Mouse (Mus musculus): ENCODE measurements around the gene Dnajc5. TPM values are rescaled to one million over a fixed set of nuclear protein-coding genes. Genes with fewer than 3 reads are reported as not detected.

The Dnajc5 gene
- polyA plus RNA-seq, 1 experiment, result 38.6 TPM

DNA sequence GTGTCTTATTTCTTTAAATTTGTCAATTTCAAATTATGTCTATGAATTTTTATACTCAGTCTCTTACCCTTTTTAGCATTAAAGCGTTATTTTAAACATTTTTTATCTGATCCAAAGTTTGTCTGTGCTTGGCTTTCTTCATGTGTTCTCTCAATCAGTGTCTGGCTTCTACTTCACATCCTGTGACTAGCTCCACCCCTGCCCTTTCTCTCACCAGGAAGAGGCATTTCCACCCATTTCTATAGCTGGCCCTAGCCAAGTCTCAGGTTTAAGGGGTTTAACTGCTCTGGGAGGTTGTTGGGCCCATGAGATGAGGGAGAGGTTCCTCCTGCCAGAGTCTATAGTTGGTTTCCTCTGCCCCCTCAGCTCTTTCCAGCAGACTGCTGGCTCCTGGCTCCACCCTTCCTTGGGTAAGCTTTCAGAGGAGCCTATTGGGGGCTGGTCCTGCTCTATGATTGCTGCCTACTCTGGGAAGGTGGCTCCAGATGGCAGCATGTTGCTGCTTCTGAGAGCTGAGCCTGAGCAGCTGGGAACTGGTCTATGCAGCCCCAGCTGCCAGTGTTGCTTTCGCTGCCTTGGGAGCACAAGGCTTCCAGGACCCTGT lies 17.3 kb downstream of the Dnajc5 start:
- Histone ChIP-seq H3K4me1 (ENCODE audit: control insufficient read depth, insufficient read depth, insufficient read length, low read length) (peaks cover 10% of the 10 kb centered on the region), H3K27ac (replicated peaks; ENCODE audit: low read depth, low read length) (peak overlapping the region; percentile 26), H3K4me3 (ENCODE audit: insufficient read depth, low read depth, low read length) (no peak overlapping the region)

DNA sequence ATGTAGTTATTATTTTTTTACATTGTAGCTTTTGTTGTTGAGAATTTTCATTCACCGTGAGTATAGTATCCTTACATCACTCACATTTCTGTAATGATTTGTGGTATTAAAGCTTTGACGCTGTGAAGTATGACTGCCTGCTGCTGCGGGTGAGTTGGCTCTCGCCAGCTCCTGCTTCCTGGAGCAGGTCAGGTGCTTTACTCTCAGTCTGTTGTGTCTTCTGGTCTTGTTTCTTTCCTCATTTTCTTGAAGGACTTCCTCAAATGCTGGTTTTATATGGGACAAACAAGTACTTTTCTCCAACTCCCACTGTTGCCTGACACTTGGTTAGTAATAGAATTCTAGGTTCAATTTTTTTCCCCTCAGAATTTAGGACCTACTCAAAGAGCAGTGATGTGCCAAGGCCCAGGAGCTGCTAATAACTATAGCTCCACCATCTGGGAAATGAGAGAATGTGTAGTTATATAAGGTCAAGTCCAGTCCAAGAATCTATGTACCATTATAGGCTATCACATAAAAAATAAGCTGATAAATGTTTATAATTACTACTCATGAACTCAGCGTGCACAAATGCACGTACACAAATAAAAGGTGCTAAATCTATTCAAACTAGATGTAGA lies 21.6 kb downstream of the Dnajc5 start:
- no peak overlapping the region for H3K4me3 ChIP-seq (ENCODE audit: insufficient read depth, low read depth, low read length)
- peaks cover 8% of the 10 kb centered on the region for H3K4me1 ChIP-seq (ENCODE audit: control insufficient read depth, insufficient read depth, insufficient read length, low read length)
- no peak overlapping the region for H3K27ac ChIP-seq (replicated peaks; ENCODE audit: low read depth, low read length)

DNA sequence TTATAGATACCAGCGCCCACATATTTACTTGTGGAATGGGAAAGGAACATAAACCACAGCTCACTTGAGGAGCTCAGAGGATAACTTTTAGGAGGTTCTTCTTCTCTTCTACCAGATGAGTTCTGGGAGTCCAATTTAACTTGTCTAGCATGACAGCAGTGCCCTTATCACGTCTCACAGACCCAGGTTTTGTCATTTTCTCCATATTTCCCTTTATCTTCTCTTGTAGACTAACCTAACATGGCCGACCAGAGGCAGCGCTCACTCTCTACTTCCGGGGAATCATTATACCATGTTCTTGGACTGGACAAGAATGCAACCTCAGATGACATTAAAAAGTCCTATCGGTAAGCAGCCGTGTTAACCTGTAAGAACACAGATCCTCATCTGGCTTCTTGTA lies 25.9 kb downstream of the Dnajc5 start:
- Histone ChIP-seq H3K4me1 (ENCODE audit: control insufficient read depth, insufficient read depth, insufficient read length, low read length) (no peaks in the 10 kb centered on the region), H3K27ac (replicated peaks; ENCODE audit: low read depth, low read length) (no peak overlapping the region), H3K4me3 (ENCODE audit: insufficient read depth, low read depth, low read length) (no peak overlapping the region)

DNA sequence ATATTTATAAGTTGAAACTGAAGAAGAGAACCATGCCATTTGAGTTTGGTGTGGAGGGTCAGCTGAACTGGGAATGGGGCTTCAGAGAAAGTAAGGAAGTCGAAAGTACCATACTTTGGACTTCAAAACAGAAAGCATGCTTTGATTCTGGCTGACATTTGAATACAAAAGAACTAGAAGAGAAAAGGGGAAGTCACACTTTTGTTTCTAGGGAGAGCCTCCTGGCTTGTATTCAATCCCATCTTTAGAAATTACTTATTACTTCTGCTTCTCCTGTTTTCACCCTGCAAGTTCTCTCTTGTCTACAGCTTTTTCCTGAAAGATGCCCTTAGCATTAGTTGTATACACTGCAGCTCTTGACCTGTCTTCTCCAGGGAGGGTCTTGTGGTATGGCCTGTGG lies 27.9 kb downstream of the Dnajc5 start:
- Histone ChIP-seq H3K4me1 (ENCODE audit: control insufficient read depth, insufficient read depth, insufficient read length, low read length) (no peaks in the 10 kb centered on the region), H3K27ac (replicated peaks; ENCODE audit: low read depth, low read length) (no peak overlapping the region), H3K4me3 (ENCODE audit: insufficient read depth, low read depth, low read length) (no peak overlapping the region)

DNA sequence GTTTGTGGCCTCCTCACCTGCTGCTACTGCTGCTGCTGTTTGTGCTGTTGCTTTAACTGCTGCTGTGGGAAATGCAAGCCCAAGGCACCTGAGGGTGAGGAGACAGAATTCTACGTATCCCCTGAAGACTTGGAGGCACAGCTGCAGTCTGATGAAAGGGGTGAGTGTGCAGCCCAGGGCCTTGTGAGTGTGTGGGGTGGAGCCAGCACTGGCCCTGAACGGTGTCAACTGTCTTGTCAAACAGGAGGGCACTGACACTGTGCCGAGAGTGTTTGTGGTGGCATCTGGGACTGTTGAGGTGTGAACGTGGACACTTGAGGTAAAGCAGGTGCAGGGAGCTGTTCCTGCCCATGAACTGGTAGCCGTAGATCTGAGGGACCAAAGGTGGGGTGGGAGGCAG lies 28.4 kb downstream of the Dnajc5 start:
- no peak overlapping the region for H3K27ac ChIP-seq (replicated peaks; ENCODE audit: low read depth, low read length)
- H3K4me3 ChIP-seq (ENCODE audit: insufficient read depth, low read depth, low read length), result no peak overlapping the region
- H3K4me1 ChIP-seq (ENCODE audit: control insufficient read depth, insufficient read depth, insufficient read length, low read length), result no peaks in the 10 kb centered on the region

DNA sequence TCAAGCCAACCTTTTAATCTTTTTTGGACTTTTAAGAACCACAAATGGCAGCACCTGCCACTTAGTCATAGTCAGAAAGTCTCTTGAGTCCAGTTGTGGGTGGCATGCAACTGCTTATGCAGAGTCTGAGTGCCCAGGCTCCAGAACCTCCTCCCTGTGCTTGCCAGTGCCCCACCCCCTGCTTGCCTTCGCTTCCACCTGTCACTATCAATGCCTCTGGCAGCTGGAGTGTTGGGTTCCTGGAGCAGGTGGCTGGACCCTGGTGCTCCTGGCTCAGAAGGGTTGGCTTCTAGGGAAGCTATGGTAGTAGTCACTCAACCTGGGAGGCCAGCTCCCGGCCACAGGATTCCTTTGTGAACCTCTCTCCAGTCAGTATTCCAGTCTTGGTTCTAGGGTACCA lies 29.9 kb downstream of the Dnajc5 start:
- Histone ChIP-seq H3K4me1 (ENCODE audit: control insufficient read depth, insufficient read depth, insufficient read length, low read length) (no peaks in the 10 kb centered on the region), H3K4me3 (ENCODE audit: insufficient read depth, low read depth, low read length) (no peak overlapping the region), H3K27ac (replicated peaks; ENCODE audit: low read depth, low read length) (no peak overlapping the region)

DNA sequence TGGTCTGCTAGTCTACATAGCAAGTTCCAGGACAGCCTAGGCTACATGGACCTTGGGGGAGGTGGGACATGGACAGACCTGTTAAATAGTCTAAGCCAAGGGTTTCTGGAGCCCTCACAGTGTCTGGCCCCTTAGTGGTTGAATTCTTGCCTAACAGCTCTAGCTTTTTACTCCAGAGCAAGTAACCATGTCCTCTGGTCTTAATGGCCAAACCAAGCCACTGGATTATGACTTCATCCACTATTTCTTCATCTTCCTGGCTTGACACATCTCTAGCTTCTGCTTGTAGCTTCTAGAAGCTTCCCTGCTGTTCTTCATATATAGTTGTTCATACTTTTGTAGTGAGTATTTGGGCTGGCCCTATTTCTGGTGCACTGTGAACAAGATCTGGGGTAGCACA lies 33.5 kb downstream of the Dnajc5 start:
- H3K4me3 ChIP-seq (ENCODE audit: insufficient read depth, low read depth, low read length), result no peak overlapping the region
- H3K4me1 ChIP-seq (ENCODE audit: control insufficient read depth, insufficient read depth, insufficient read length, low read length), result no peaks in the 10 kb centered on the region
- H3K27ac ChIP-seq (replicated peaks; ENCODE audit: low read depth, low read length), result peak overlapping the region; percentile 45

DNA sequence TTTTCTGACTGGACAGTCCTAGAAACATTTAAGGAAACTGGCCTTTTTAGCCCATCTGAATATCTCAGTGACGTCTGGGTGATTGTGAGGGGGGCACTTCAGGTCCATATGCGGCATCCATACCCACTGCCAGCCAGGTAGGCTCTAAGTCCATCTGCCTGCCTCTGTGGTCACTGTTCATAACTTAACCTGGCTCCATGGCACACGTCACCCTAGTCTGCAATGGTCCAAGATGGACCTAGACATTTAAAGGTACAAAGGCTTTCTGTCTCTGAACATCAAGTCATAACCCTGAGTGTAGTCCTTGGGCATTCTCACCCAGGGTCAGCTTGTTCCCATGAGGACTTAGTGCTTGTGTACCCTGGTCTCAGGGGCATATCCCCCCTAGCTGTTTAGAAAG lies 47.1 kb downstream of the Dnajc5 start:
- H3K4me3 ChIP-seq (ENCODE audit: insufficient read depth, low read depth, low read length), result no peak overlapping the region
- H3K4me1 ChIP-seq (ENCODE audit: control insufficient read depth, insufficient read depth, insufficient read length, low read length), result no peaks in the 10 kb centered on the region
- no peak overlapping the region for H3K27ac ChIP-seq (replicated peaks; ENCODE audit: low read depth, low read length)

DNA sequence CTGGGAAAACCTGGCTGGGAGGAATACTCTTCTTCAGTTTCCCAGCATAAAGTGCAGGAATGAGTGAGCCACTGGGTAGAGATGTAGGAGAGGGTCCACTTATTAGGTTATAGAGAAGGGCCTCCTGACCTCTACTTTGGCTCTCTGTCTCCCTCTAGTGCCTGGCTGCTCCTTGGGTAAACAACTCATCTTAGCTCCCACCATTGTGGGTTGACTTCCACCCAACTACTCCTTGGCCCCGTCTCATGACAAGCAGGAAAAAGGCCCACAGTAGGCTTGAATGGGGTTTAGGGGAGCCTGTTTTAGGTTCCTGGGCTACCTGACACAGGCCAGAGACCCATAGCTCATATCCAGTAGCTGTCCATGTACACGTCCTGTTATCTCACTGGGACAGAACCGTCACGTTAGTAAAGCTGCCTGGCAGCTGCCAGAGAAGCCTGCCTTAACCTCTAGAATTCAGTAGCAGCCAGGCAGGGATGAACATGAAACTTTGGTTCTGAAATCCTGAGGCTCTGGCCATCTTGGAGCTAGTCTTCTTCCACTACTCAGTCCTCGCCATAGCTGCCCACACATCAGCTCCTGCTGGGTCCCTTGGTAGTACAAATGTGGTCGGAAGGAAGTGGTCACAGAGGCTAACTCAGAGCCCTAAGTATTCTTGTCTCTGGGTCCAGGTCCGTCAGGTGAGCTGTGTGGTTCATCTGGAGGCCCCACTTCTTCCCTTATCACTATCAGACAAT lies 48.2 kb downstream of the Dnajc5 start:
- Histone ChIP-seq H3K27ac (replicated peaks; ENCODE audit: low read depth, low read length) (no peak overlapping the region), H3K4me3 (ENCODE audit: insufficient read depth, low read depth, low read length) (no peak overlapping the region), H3K4me1 (ENCODE audit: control insufficient read depth, insufficient read depth, insufficient read length, low read length) (no peaks in the 10 kb centered on the region)

DNA sequence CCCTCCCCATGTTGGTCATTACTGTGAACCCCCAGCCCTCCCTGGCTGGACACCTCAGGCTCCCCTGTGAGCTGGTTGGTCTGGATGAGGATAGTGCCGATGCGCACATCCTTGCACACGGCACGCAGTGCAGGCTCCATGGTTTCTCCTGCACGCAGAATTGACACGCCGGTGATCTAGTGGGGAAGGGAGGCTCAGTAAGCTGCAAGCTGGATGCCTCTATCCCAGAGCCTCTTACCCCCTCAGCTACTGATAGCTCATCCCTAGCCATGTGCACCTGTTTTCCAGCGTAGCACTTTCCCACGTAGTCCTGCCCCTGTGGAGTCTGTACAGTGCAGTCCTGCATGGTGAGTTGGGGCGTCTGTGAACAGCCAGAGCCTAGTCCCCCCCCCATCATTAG lies 49.6 kb downstream of the Dnajc5 start:
- H3K4me1 ChIP-seq (ENCODE audit: control insufficient read depth, insufficient read depth, insufficient read length, low read length), result no peaks in the 10 kb centered on the region
- H3K4me3 ChIP-seq (ENCODE audit: insufficient read depth, low read depth, low read length), result no peak overlapping the region
- no peak overlapping the region for H3K27ac ChIP-seq (replicated peaks; ENCODE audit: low read depth, low read length)

DNA sequence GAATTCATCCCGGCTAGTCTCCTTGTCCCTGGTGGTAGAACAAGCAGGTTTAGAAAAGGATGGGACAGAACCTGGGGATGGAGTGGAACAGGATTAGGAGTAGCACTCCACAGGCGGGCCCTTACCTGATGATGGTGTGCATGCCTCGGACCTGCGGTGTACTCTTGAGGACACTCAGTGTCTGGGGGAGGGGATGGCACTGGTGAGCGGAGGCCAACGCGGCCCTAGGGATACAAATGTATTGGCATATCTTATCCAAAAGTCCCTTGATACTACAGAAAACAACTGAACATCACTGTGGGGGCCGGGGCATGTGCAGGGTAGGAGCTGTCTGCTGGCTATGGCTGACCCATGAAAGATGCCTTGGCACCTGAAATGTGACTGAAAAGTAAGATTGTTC lies 50.1 kb downstream of the Dnajc5 start:
- Histone ChIP-seq H3K27ac (replicated peaks; ENCODE audit: low read depth, low read length) (no peak overlapping the region), H3K4me3 (ENCODE audit: insufficient read depth, low read depth, low read length) (no peak overlapping the region), H3K4me1 (ENCODE audit: control insufficient read depth, insufficient read depth, insufficient read length, low read length) (no peaks in the 10 kb centered on the region)

DNA sequence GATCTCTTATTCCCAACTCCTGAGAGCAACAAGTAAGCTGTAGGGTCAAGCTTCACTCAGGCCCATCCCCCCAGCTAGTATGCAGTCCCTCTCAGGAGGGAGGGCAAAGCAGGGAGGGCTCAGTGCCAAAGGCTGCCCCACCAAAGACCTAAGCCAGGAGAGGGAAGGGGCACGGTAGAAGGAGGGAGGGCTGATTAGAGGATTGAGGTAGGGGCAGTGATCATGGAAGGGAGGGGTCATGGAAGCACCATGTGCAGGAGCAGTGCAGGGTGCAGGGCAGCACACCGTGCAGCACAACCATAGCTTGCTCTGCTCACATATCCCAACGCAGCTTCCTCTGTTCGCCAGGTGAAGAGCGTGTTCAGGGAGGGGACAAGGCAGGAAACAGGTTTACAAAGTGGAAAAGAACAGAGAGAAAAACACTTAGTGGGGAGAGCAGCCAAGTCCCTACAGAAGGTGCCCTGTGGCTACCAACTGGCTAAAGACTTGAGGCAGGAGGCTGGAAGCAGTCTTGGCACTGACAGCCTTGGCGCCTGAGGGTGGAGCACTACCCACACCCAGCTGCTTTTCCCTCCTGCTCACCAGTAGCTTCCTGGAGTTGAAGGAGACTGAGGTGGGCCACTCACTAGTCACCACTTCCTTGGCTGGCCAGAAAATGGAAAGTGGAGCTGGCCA lies 50.8 kb downstream of the Dnajc5 start:
- Histone ChIP-seq H3K27ac (replicated peaks; ENCODE audit: low read depth, low read length) (no peak overlapping the region), H3K4me3 (ENCODE audit: insufficient read depth, low read depth, low read length) (no peak overlapping the region), H3K4me1 (ENCODE audit: control insufficient read depth, insufficient read depth, insufficient read length, low read length) (no peaks in the 10 kb centered on the region)

DNA sequence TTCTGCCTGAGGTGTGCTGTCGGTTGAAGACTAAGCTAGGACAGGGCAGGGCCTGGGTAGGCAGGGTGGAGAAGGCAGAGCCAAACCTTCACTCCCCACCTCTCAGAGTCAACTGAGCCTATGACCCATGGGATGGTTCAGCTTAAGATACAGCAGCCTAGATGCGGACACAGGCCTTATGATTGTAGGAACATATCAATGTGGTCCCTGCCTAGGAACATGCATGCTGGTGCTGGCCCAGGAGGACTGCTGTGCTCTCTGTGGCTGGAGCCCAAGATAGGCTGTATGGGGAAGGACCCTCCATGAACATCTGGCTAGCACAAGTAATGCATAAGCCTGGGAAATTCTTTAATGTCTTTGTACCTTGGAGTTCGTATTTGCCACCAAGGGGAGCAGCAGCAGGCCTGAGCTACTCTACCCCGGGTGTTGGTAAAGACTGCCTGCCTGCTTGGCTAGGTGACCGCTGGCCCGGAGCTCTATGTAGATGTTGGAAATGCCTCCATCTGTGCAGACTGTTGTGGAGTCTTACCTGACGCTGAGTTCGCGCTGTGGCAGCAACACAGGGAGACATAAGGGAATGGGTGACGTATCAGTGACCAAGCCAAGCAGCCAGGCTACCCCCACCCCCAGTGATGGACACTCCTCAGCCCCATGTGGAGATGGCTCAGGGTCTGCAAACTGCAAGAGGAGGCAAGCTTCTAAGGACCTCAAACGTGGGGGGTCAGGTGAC lies 51.8 kb downstream of the Dnajc5 start:
- Histone ChIP-seq H3K4me3 (ENCODE audit: insufficient read depth, low read depth, low read length) (no peak overlapping the region), H3K4me1 (ENCODE audit: control insufficient read depth, insufficient read depth, insufficient read length, low read length) (no peaks in the 10 kb centered on the region), H3K27ac (replicated peaks; ENCODE audit: low read depth, low read length) (no peak overlapping the region)

DNA sequence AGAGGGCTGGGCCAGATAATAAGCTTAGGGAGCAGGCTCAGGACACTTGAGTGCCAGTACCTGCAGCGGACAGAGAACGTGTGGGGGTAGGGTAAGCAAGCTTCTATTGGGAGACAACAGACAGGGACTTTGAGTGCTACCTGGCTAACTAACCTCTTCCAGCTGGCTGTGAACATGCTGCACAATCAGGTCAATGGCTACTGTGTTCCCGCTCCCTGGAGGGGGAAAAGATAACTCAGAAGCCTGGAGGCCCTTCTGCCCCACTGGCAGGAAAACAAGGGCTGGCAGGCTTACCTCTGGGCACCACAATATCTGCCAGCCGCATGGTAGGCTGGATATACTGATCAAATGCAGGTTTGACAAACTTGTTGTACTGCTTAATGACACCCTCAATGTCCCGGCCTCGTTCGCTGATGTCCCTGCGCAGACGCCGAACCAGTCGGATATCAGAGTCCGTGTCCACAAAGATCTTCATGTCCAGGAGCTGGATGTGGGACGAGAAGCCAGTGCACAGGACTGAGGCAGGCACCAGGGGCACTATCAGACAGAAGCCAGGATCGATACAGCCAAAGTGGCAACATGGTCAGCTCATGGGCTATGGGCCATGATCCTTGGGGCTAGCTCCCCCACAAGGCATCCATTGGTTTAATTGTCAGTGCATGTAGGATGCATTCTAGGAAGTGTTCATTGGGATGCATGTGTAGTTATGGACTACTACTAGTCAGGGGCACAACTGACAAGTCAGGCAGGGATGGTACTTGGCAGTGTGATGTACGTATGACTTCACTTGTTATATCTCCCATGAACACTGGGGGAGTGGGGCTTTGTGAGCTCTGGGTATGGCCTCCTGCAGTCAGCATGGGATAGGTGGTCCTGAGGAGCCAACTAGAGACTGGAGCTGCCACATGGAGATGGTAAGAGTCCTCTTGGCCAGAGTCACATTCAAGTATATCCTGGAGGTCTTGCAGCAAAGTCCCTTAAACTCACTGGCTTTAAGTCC lies 52.9 kb downstream of the Dnajc5 start:
- no peak overlapping the region for H3K4me3 ChIP-seq (ENCODE audit: insufficient read depth, low read depth, low read length)
- H3K27ac ChIP-seq (replicated peaks; ENCODE audit: low read depth, low read length), result no peak overlapping the region
- no peaks in the 10 kb centered on the region for H3K4me1 ChIP-seq (ENCODE audit: control insufficient read depth, insufficient read depth, insufficient read length, low read length)

Measured in brown adipose tissue, adult 24 weeks (tissue).